Mouse (Mus musculus): ENCODE data around the gene Cckar.

GRCm38 (mm10) chr5:53662413-53662812 lies 45.1 kb downstream of the Cckar start:
- TF ChIP-seq ZNF384 (IDR thresholded peaks at IDR 0.05; ENCODE audit: low read depth, low read length): no peak
- TF ChIP-seq HCFC1 (IDR thresholded peaks at IDR 0.05; ENCODE audit: borderline replicate concordance, insufficient read depth, low read length): no peak

All from ES-E14 (cell line).